Mouse (Mus musculus): ENCODE measurements around the gene Ggn.
"Not testable (repeated sequence)": the region's sequence is repeated elsewhere in the genome, so short reads cannot be mapped to it uniquely, and the experiment has no call there.

Ggn gene

DNA sequence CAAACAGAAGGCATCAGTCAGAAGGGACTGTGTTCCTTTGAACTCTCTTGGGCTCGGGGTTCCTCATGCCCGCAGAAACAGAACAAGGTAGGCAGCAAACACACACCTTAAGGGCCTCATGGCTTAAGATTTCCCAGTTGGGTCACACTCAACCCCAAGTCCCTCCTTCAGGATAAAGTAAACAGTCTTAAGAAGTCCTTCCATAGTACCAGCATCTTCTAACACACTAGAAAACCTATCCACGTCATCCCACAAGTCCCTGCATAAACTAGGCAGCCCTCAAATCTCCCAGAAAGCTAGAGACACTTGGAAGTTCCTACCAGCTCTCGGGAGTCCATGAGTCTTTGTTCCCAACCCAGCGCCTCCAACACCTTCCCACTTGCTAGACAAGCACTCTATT is 7.7 kb upstream of the Ggn start:
- no peak for DNase-seq (ENCODE audit: low spot score)

DNA sequence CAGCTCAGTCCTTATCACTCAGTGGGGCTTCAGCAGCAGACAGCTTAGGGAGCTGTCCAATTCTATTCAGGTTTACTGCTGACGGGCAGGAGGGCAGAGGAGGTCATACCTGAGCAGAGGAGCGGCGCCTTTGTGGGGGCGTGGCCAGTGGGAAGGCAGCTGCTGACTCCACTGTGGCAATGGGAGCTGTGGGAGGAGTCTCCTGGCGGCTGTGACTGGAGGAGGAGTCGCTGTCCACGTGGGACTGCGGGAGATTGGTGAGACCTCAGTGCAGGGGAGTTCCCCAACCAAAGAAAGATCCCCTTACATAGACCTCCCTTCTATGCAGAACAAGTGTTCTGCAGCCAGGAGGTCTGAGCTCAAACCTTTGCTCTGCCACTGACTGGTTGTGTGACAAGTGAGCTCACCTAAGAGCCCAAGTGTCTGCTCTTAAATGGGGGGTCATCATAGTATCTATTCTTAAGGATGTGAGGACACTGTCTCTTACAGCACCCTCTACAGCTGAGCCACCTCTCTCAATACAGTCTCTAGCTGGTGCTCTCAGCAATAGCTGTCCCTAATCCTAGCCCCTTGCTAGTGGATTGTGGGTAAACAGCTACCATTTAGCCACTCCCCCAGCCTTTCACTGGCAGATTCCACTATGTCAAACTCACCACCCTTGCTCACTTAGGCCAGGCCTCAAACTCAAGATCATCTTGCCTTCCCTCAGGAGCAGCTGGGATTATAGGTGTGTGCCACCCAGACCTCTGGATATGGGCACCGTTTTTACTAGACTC is 7.1 kb upstream of the Ggn start:
- DNase-seq (ENCODE audit: low spot score): no peak

DNA sequence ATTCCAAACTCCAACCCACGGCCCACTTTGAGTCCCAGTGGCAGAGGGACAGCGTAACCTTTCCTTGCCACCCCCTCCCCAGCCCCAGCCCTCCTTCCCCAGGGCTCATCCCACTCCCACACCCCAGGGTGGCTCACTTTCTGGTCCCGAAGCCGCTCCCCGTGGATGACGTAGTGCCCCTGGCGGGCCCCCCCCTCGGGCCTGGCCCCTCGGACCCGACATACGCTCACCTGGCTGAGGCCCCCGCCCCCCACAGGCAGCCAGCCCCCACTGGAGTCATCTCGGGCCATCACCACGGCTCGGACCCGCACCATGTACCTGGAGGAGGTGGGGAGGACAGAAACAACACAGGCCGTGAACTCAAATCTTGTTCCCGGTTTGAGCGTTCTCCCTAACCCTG is 2.4 kb upstream of the Ggn start:
- no peak for DNase-seq (ENCODE audit: low spot score)

DNA sequence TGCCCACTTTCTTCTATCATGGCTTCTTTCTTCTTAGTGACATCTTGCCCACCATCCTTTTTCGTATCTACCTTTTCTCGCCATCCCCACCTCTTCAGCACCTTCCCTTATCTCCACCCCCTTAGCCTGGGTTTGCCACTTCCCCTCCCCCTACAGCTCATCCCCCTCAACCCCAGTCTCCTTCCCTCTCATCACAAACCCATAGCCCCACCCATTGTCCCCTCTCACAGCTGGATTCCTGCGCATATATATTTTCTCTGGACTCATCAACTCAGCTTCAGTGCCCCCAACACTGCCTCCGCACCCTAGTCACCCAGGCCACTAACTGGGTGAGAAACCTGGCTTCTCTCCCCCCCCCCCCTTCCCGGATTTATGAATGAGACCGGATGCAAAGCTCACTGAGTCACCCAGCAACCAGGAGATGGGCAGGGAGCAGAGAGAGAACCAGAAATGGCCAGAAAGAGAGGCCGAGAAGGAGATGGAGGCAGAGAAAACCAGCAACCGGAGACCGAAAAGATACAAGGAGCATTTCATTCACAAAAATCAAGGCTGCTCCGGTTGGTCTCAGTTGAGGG is 1.8 kb upstream of the Ggn start:
- DNase-seq (ENCODE audit: low spot score): no peak

DNA sequence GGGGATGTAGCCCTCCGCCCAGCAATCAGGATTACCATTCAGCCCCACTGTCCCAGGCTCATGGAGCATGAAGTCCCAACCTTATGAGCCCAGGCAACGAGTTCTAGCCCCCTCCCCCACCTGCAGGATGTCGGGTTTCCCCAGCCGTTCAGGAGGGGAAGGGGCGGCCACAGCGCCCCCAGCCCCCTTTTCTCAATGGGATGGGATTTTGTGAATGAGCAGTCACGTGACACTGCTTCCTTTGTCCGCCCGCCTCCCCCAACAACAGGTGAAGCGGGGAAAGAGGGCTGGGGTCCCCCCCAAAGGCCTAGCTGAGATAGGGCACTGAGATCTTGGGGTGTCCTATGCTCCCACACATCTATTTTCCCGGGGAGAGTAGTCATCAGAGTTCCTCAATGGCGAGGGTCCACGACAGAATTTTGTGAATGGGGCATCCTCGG is 1.2 kb upstream of the Ggn start:
- no peak for DNase-seq (ENCODE audit: low spot score)

DNA sequence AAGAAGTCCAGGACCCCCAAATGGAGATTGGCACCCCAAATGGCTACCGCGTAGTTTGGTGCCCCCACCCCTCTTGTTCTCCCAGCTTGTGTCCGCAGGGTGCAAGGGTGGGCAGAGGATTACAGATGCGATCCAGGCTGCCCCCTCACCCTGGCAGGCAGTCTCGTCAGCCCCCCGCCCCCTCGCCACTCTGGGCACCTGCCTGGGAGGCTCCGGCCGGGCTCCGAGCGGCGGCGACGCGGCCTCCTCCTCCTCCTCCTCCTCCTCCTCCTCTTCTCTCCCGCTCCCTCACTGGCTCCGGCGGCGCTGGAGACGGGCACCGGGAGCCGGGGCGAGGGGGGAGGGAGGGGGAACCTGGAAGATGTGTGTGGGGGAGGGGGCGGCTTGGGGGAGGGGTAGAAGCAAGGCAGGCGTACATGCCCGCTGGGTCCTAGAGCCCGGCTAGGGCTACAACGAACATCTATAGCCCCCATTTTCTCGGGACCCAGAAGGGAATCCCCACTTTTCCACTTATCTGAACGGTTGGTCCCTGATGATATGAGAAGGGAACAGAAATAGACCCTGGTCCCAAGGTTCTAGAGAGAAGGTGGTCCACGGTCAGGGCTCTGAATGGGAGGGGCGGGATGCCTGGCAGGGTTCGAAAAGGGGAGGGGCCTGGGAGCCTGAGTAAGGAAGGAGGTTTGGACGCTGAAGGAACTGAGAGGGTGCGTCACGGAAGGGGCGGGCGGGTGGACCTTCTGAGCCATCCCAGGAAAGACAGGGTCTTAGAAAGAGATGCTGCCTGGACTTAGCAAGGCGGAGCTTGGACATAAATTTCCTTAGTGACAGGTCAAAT is 562 bp upstream of the Ggn start:
- peak; percentile 33 for DNase-seq (ENCODE audit: low spot score)

DNA sequence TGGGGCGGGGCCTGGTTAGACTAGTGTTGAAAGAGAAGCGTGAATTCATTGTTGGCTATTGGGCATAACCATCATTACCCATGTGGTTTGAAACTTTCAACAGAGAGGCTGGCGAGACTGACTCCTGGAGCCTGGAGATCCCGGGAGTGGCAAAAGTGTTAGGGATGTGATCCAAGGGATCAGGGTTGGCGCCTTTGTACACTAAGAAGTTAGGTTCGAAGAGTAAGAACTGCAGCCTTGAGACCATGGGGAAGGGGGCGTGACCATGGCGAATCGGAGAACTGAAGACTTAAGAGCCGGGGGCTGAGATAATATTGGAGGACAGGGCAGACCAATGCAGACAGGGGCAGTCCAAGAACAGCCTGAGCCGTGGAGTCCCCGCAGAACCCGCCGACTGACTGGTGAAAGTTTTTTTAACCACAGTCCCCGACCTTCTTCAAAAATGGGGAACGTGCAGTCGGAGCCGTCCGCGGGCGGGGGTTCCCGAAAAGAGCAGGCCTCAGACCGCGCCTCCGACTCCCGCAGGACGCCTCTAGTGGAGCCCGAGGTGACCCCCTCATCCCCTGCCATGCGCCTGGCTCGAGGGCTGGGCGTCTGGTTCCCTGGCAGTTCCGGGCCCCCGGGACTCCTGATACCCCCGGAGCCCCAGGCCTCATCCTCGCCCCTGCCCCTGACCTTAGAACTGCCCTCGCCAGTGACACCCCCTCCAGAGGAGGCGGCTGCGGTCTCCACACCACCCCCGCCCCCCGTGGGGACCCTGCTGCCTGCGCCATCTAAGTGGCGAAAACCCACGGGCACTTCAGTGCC is 948 bp downstream of the Ggn start:
- no peak for DNase-seq (ENCODE audit: low spot score)

DNA sequence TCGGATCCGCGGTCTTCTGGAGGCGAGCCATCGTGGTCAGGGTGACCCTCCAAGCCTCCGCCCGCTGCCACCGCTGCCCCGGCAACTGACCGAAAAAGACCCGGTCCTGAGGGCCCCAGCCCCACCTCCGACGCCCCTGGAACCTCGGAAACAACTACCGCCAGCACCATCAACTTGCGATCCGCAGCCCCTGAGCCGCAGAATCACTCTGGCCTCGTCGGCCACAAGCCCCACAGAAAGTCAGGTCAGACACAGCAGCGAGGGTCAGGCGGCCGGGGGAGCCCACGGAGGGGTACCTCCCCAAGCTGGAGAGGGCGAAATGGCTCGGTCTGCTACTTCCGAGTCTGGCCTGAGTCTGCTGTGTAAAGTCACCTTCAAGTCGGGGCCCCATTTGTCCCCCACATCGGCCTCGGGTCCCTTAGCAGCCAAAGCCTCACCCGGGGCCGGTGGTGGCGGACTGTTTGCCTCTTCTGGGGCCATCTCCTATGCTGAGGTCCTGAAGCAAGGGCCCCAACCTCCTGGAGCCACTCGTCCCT is 1.6 kb downstream of the Ggn start:
- no peak for DNase-seq (ENCODE audit: low spot score)

DNA sequence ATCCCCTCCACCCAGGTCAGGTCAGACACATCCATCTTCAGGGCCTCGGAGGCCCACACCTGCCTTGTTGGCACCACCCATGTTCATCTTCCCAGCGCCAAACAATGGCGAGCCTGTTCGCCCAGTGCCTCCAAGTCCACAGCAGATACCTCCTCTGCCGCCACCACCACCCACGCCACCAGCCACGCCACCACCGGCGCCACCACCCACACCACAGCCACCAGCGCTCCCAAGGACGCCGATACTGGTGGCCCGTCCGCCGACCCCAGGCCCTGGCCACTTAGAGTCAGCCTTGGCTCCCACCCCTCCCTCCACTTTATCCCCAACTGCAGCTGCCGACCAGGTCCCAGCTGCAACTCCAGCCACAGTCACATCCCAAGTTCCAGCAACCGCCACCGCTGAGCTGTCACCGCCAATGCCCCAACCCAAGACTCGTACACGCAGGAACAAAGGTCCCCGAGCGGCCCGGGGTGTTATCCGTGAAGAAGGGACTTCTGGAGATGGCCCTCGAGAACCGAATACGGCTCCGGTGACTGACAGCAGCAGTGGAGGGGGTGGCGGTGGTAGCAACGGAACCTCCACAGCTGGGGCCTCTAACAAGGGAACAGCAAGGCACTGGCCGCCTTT is 2.5 kb downstream of the Ggn start:
- no peak for DNase-seq (ENCODE audit: low spot score)

DNA sequence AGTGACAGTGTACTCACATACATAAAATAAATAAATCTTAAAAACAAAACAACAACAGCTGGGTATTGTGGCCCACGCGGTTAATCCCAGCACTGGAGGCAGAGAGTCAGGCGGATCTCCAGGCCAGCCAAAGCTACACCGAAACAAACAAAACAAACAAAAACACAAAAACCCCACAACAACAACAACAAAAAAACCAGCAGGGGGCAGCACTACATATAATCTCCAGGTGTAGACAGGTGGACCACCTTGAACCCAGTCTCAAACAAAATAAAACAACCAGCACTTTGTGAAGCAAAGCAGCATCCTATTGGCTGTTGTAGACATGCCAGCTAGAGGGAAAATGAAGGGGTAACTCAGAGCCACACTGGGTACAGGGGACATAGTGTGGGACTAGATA is 8.1 kb downstream of the Ggn start:
- no peak for DNase-seq (ENCODE audit: low spot score)

DNA sequence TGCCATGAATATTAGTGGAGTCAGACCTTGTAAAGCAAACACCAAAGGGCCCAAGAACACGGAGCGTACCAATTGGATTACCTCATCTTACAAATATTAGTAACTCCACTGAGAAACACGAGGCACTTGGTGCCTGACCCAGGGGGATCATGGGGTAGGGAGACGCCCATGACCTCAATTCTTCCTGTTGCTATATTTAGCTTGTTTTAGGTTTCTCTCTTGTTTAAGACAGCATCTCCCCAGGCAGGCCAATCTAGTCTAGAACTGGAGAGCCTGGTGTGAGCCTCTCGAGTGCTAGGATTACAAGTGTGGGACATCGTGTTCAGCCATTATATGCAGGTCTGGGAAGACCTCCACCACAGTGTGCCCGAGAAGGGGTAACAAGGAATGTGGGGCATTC is 9.3 kb downstream of the Ggn start:
- DNase-seq (ENCODE audit: low spot score): no peak

DNA sequence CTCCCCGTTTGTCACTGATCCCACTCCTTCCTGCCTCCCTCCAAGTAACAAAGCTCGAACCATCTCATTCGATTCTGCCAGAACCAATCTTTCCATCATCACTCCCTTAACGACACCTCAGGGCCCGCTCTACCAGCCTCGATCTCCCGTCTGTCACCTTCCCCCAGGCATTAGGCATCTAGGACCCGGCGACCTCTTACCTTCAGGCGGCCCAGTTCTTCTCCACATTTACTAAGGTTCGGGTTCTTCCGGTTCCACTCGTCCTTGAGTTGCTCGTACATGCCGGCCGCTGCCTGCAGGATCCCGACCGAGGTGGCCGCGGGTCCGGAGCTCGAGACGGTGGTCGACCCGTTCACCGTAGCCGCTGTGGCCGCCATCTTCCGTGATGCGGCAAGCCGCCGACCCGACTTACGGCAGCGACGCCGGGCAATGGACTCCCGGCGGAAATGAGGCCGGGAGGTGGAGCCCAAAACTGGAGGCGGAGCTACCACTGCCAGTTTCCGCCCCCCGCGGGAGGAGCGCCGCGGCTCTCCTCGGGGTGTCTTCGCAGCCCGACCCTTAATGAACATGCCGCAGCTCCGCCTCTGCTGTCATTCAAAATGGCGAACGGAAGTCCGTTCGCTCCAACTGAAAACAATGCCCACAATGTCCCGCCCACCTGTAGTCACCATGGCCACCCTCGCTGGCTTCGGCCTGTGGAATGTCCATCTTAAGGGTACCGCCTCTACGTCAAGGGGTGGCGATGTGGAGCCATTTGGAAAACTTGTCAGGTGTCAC is 10.3 kb downstream of the Ggn start, which contains the start of gene Psmd8:
TSS of gene Psmd8 (minus strand) at position 625 of the 777 bp plus-strand sequence.
- peak; percentile 77 for DNase-seq (ENCODE audit: low spot score)

DNA sequence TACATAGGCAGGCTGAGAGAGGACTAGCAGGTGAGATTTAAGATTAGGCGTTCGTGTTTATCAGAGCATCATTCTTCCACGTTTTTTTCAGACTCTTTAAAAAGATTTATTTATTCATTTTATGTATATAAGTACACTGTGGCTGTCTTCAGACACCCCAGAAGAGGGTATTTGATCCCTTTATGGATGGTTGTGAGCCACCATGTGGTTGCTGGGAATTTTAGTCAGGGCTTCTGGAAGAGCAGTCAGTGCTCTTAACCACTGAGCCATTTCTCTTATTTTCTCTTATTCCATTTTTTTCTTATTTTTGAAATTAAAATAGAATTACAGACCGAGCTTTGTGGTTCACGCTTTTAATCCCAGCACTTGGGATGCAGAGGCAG is 10.8 kb downstream of the Ggn start:
- no peak for DNase-seq (ENCODE audit: low spot score)

DNA sequence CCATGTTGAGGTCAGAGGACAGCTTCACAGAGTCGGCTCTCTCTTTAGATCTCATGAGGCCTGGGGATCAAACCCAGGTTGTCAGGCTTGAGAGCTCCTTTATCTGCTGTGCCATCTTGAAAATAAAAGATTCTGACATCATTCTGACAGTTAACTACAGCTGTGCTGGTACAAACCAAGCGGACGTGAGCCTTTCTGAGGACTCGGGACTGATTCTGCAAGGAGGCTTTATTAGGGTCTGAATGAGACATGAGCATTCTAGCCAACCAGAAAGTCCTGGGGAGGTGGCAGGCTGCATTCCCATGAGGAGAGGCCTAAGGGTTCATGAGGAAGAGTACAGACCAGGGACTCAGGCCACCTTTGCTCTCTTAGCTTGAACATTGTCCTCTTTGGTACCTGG is 11.3 kb downstream of the Ggn start:
- not testable (repeated sequence) for DNase-seq (ENCODE audit: low spot score)

DNA sequence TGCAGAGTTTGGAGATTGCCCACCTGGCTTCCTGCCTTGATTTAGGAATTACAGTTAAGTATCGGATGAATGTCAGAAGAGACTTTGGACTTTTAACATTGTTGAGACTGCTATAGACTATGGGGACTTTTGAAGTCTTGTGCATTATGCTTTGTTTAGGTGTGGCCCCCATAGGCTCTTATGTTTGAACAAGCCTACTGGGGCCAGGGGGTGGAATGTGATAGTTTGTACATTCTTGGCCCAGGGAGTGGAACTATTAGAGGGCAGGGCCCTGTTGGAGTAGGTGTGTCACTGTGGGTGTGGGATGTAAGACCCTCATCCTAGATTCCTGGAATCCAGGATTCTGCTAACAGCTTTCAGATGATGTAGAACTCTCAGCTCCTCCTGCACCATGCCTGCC is 24.2 kb downstream of the Ggn start:
- DNase-seq (ENCODE audit: low spot score): not testable (repeated sequence)

DNA sequence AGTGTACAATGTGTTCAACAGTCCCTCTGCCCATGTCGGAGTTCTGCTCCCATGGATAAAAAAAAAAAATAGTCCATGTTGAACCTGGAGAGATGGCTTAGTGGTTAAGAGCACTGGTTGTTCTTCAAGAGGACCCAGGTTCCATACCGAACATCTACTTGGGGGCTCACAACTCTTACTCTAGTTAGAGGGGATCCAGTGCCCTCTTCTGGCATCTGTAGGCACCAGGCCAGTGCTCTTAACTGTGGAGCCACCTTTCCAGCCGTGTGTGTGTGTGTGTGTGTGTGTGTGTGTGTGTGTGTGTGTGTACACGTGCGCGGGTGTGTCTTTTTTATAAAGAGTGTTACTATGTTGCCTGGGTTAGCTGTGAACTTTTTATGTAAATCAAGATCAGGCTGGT is 32.6 kb downstream of the Ggn start:
- no peak for DNase-seq (ENCODE audit: low spot score)

DNA sequence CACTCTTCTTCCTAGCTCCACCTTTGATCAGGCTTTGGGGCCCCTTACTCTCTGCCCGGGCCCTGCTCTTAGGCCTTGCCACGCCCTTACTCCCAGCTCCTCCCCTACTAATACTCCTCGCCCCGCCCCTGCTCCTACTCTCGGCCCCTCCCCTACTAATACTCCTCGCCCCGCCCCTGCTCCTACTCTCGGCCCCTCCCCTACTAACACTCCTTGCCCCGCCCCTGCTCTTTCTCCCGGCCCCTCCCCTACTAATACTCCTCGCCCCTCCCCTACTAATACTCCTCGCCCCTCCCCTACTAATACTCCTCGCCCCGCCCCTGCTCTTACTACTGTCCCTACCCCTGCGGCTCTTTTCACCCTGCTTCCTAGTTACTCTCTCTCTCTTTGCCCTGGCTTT is 41.0 kb downstream of the Ggn start:
- DNase-seq (ENCODE audit: low spot score): not testable (repeated sequence)

DNA sequence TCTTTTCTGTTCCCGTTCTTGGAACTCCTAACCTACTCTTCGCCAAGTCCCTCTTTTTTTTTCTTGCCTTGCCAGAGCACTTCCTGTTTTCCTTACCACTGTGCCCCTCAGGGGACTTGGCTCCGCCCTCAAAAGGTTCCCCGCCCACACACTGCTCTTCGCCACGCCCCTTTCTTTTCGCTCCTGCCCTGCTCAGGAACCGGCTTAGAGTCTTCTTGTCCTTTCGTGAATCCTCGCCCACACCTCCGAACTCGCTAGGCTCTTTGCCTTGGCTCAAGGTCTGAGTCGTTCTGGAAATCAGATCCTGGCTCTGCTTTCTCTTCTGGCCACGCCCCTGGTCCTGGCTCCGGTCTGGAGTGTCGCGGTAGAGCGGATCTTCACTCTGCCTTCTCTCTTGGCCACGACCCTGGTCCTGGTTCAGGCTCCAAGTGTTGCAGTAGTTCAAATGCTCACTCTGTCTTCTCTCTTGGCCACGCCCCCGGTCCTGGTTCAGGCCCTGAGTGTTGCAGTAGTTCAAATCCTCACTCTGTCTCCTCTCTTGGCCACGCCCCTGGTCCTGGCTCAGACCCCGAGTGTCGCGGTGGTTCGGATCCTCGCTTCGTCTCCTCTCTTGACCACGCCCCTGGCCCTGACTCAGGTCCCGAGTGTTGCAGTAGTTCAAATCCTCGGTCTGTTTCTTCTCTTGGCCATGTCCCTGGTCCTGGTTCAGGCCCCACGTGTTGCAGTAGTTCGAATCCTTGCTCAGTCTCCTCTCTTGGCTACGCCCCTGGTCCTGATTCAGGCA is 41.6 kb downstream of the Ggn start:
- DNase-seq (ENCODE audit: low spot score): peak; percentile 68

DNA sequence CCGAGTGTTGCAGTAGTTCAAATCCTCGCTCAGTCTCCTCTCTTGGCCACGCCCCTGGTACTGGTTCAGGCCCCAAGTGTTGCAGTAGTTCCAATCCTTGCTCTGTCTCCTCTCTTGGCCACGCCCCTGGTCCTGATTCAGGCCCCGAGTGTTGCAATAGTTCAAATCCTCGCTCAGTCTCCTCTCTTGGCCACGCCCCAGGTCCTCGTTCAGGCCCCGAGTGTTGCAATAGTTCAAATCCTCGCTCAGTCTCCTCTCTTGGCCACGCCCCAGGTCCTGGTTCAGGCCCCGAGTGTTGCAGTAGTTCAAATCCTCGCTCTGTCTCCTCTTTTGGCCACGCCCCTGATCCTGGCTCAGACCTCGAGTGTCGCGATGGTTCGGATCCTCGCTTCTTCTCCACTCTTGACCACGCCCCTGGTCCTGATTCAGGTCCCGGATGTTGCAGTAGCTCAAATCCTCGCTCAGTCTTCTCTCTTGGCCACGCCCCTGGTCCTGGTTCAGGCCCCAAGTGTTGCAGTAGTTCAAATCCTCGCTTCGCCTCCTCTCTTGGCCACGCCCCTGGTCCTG is 42.3 kb downstream of the Ggn start:
- no peak for DNase-seq (ENCODE audit: low spot score)

All from ovary, postnatal 10 days (tissue).